Mouse (Mus musculus): ENCODE results near the gene Pnpla3. TPM values are rescaled to one million over a fixed set of nuclear protein-coding genes. Genes with fewer than 3 reads are reported as not detected.

Pnpla3 gene
- polyA plus RNA-seq, 1 experiment from 2014 or later = 3.0 TPM

- Histone ChIP-seq H3K27me3 (no peaks in the 10 kb centered on the region), H3K4me3 (no peak overlapping the region), H3K9me3 (replicated peaks) (no peaks in the 10 kb centered on the region), H3K4me1 (peaks cover 37% of the 10 kb centered on the region), H3K4me2 (replicated peaks) (no peak overlapping the region), H3K9ac (no peak overlapping the region), H3K36me3 (peaks cover 45% of the 10 kb centered on the region), H3K27ac (no peak overlapping the region)
- 75% methylated on average over 4 of the region's 4 CpGs for WGBS
- peak; percentile 29 for ATAC-seq (ENCODE audit: low FRiP score)
These were observed 43.9 kb downstream of the Pnpla3 start for GRCm38 (mm10) chr15:84211564-84211963.

DNA sequence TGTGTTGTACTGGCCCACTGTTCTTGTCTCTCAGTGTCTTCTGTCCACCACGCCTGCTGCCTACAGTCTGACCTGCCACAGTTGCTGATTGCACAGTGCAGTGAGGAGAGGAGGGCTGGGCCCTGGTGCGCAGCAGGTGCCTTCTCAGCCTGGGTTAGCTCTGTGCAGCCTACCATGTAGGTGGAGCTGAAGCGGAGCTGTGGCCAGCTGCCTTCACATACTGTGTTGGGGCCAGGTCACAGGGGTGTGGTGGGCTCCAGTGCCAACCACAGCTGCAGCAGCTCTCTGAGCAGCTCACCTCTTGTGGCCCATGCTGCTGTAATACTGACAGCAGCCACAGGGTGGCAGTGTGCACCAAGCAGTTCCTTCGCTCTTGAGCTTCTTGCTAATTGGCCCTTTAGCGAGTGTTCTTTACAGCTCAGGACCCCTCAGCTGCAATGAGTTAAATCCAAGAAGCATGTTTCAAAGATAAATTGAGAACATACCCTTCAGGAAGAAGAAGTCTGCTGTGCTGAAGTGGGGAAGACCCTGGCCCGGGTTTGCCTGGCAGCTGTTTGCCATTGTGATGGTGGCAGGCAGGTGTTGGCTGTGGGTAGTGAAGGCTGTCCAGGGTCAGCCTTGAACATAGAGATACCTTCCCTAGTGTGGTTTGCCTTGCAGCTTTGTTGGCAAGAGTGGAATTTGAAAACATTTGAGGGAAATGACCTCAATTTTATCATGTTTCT, 44.6 kb downstream of the Pnpla3 start:
- Histone ChIP-seq H3K9ac (no peak overlapping the region), H3K27me3 (no peaks in the 10 kb centered on the region), H3K4me1 (peaks cover 44% of the 10 kb centered on the region), H3K4me2 (replicated peaks) (no peak overlapping the region), H3K27ac (peak overlapping the region; percentile 25; the same call in 1 of the 2 replicates), H3K9me3 (replicated peaks) (no peaks in the 10 kb centered on the region), H3K36me3 (peaks cover 39% of the 10 kb centered on the region), H3K4me3 (no peak overlapping the region)
- 46% methylated on average over 6 of the region's 6 CpGs for WGBS
- peak; percentile 53 for ATAC-seq (ENCODE audit: low FRiP score)

DNA sequence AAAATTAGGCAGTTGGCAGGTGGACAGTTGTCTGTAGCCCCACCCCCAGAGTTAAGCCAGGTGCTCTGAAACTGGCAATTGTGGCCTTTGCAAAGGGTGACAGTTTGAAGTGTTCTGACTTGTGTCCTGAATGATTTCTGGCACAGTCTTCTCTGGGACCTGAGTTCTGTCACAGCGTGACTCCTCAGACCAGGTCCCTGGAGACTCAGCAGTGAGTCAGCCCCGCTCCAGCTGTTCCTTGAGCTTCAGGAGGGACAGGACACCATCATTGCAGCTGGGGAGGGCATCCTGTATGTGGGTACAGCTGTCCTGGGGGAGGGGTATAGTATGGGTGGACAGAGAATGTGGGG, 45.1 kb downstream of the Pnpla3 start:
- Histone ChIP-seq H3K4me3 (no peak overlapping the region), H3K27ac (no peak overlapping the region), H3K4me2 (replicated peaks) (no peak overlapping the region), H3K27me3 (no peaks in the 10 kb centered on the region), H3K4me1 (peaks cover 48% of the 10 kb centered on the region), H3K9me3 (replicated peaks) (no peaks in the 10 kb centered on the region), H3K9ac (no peak overlapping the region), H3K36me3 (peaks cover 34% of the 10 kb centered on the region)
- 83% methylated on average over 2 of the region's 2 CpGs for WGBS
- peak; percentile 35; the same call in 1 of the 2 replicates for ATAC-seq (ENCODE audit: low FRiP score)

GRCm38 (mm10) chr15:84213162-84213739, 45.6 kb downstream of the Pnpla3 start:
- Histone ChIP-seq H3K4me2 (replicated peaks) (no peak overlapping the region), H3K4me1 (peaks cover 53% of the 10 kb centered on the region), H3K4me3 (no peak overlapping the region), H3K27ac (no peak overlapping the region), H3K27me3 (no peaks in the 10 kb centered on the region), H3K9ac (no peak overlapping the region), H3K36me3 (peaks cover 30% of the 10 kb centered on the region), H3K9me3 (replicated peaks) (no peaks in the 10 kb centered on the region)
- WGBS = 88% methylated on average over 6 of the region's 6 CpGs
- no peak for ATAC-seq (ENCODE audit: low FRiP score)

DNA sequence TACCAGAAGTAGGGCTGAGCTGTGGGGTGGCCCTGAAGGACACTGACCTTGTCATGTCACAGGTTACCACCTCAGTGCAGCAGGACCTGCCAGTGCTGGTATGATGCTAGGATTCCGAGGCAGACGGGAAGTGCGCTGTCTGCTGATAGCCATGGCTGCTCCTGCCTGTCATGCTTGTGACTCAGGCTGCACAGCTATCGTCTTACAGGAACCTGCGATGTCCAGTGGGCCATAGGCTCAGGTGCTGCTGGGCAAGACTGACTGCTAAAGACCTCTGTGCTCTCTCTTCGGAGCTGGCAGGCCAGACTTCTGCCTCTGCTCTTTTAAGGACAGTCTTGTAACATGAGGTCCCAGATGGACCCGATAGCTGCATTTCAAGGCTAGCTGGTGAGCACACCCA, 46.8 kb downstream of the Pnpla3 start:
- no peak for ATAC-seq (ENCODE audit: low FRiP score)
- Histone ChIP-seq H3K9me3 (replicated peaks) (no peaks in the 10 kb centered on the region), H3K36me3 (peaks cover 20% of the 10 kb centered on the region), H3K4me2 (replicated peaks) (no peak overlapping the region), H3K27ac (no peak overlapping the region; the same call in 1 of the 2 replicates), H3K9ac (no peak overlapping the region), H3K4me3 (no peak overlapping the region), H3K4me1 (peaks cover 65% of the 10 kb centered on the region), H3K27me3 (no peaks in the 10 kb centered on the region)
- 78% methylated on average over 7 of the region's 7 CpGs for WGBS

DNA sequence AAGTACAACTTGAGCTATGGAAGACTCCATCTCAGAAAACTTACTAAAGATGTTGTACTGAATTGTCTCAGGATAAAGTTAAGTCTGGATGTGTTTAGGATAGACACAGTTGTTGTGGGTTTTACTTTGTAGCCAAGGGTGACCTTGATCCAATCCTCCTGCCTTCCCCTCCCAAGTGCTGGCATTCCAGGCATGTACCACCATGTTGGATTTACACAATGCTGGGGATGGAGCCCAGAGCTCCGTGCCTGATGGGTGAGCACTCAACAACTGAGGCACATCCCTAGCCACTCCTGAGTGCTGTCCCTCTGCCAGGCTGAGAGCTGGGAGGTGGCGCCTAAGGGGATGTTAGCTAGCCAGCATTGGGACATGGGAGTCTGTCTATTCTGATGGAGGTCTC, 47.6 kb downstream of the Pnpla3 start:
- peaks cover 73% of the 10 kb centered on the region for H3K4me1 ChIP-seq
- H3K4me3 ChIP-seq = no peak overlapping the region
- H3K27ac ChIP-seq = no peak overlapping the region
- ATAC-seq (ENCODE audit: low FRiP score) = no peak
- 84% methylated on average over 2 of the region's 2 CpGs for WGBS
- no peaks in the 10 kb centered on the region for H3K9me3 ChIP-seq (replicated peaks)
- H3K27me3 ChIP-seq = no peaks in the 10 kb centered on the region
- H3K4me2 ChIP-seq (replicated peaks) = no peak overlapping the region
- no peak overlapping the region for H3K9ac ChIP-seq
- peaks cover 12% of the 10 kb centered on the region for H3K36me3 ChIP-seq

DNA sequence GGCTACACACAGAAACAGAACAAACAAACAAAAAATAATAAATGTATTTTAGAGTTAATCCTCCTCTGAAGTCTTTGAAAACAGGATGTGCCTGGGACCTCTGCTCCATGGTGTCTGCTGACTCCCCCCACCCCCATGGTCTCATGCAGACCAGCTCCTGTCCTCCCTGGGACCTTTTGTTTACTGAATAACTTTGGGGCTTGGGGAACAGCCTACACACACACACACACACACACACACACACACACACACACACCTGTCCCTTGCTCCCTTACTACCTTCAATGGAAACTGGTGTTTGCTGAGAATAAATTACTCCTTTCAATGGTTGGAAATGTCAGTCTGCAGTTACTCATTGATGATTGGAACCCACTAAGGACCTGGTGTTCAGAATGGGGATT, 48.4 kb downstream of the Pnpla3 start:
- ATAC-seq (ENCODE audit: low FRiP score) = no peak
- Histone ChIP-seq H3K27me3 (no peaks in the 10 kb centered on the region), H3K36me3 (0 out of 2 replicates have a peak, but pooled peaks cover 8% of the 10 kb centered on the region), H3K4me3 (no peak overlapping the region), H3K9me3 (replicated peaks) (no peaks in the 10 kb centered on the region), H3K27ac (no peak overlapping the region), H3K4me2 (replicated peaks) (no peak overlapping the region), H3K4me1 (peaks cover 73% of the 10 kb centered on the region), H3K9ac (no peak overlapping the region)

DNA sequence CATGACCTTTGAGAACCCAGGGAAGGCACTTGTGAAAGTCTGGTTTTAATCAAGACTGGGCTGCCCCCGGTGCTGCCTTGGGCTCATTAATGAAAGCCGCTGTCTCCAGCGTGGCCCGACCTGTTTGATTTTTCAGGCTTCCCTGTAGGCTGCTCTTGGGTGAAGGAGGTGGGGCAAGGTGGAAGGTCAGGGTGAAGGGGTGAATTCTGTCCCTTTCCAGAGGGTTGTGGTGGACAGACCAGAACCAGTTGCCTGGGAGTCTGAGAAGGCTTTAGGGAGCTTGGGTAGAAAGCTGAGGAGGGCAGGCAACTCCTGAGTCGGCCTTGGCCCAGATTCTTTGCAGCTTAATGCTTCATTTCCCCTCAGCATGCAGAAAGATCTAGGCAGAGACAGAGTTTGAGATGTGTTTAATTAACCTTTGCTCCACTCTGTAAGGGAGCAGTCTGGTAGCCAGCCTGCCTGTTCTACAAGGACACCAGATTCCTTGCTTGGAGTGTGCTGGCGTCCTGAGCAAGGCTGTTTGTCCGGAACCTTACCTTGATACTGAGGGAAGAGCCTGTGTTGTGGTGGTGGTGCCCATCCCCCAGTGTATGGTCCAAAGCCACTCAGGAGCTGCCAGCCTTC, 48.9 kb downstream of the Pnpla3 start:
- Histone ChIP-seq H3K36me3 (0 out of 2 replicates have a peak, but pooled peaks cover 3% of the 10 kb centered on the region), H3K27me3 (no peaks in the 10 kb centered on the region), H3K27ac (peak overlapping the region; percentile 37; the same call in 1 of the 2 replicates), H3K4me3 (no peak overlapping the region), H3K9ac (no peak overlapping the region), H3K4me1 (peaks cover 73% of the 10 kb centered on the region), H3K4me2 (replicated peaks) (no peak overlapping the region), H3K9me3 (replicated peaks) (no peaks in the 10 kb centered on the region)
- no peak for ATAC-seq (ENCODE audit: low FRiP score)
- 22% methylated on average over 7 of the region's 7 CpGs for WGBS

GRCm38 (mm10) chr15:84217969-84218782, 50.5 kb downstream of the Pnpla3 start:
- peak; percentile 44; the same call in 1 of the 2 replicates for ATAC-seq (ENCODE audit: low FRiP score)

GRCm38 (mm10) chr15:84218783-84219271, 51.2 kb downstream of the Pnpla3 start:
- no peak for ATAC-seq (ENCODE audit: low FRiP score)
- Histone ChIP-seq H3K9ac (no peak overlapping the region), H3K4me1 (peaks cover 66% of the 10 kb centered on the region)

More at GRCm38 (mm10) chr15:84217969-84218782, 50.5 kb downstream of the Pnpla3 start:
- 30% methylated on average over 23 of the region's 23 CpGs for WGBS
- Histone ChIP-seq H3K4me2 (replicated peaks) (no peak overlapping the region), H3K4me3 (no peak overlapping the region), H3K9ac (no peak overlapping the region), H3K36me3 (no peaks in the 10 kb centered on the region), H3K4me1 (peaks cover 67% of the 10 kb centered on the region), H3K9me3 (replicated peaks) (no peaks in the 10 kb centered on the region), H3K27ac (peak overlapping the region; percentile 83), H3K27me3 (no peaks in the 10 kb centered on the region)

DNA sequence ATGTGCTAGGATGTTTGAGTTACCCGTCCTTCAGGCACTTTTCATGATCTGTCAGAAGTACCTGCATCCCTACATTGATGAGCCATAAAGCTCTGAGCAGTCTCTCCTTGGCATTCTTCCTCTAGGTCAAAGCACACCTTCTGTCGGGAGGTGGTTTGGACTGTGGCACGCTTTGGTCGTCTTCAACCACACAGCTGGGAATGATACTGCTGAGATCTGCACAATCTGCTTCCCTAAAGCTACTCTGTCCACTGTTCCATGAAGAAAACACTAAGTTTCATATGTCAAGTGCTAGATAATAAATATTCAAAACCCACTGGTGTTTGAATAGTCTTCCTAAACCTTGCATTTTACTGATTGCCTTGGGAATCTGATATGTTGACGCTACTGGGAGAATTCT, 53.9 kb downstream of the Pnpla3 start:
- Histone ChIP-seq H3K27me3 (no peaks in the 10 kb centered on the region), H3K4me3 (no peak overlapping the region), H3K27ac (no peak overlapping the region), H3K36me3 (no peaks in the 10 kb centered on the region), H3K9me3 (replicated peaks) (no peaks in the 10 kb centered on the region), H3K4me2 (replicated peaks) (no peak overlapping the region), H3K9ac (no peak overlapping the region), H3K4me1 (peaks cover 63% of the 10 kb centered on the region)
- WGBS = 81% methylated on average over 5 of the region's 5 CpGs
- no peak for ATAC-seq (ENCODE audit: low FRiP score)

More at GRCm38 (mm10) chr15:84218783-84219271, 51.2 kb downstream of the Pnpla3 start:
- Histone ChIP-seq H3K9me3 (replicated peaks) (no peaks in the 10 kb centered on the region), H3K4me2 (replicated peaks) (no peak overlapping the region), H3K4me3 (no peak overlapping the region), H3K27ac (peak overlapping the region; percentile 83), H3K36me3 (no peaks in the 10 kb centered on the region), H3K27me3 (no peaks in the 10 kb centered on the region)
- WGBS = 27% methylated on average over 9 of the region's 9 CpGs

- Histone ChIP-seq H3K27me3 (no peaks in the 10 kb centered on the region), H3K9ac (no peak overlapping the region), H3K4me1 (peaks cover 60% of the 10 kb centered on the region), H3K4me2 (replicated peaks) (no peak overlapping the region), H3K9me3 (replicated peaks) (no peaks in the 10 kb centered on the region), H3K4me3 (no peak overlapping the region), H3K27ac (peak overlapping the region; percentile 49), H3K36me3 (no peaks in the 10 kb centered on the region)
- WGBS = 38% methylated on average over 6 of the region's 6 CpGs
- ATAC-seq (ENCODE audit: low FRiP score) = no peak
These were observed 55.8 kb downstream of the Pnpla3 start for GRCm38 (mm10) chr15:84223423-84223822.

Data from hindbrain, embryonic 12.5 days (tissue).